Mouse (Mus musculus): ENCODE results near the gene Cdk5rap2.
A peak's percentile ranks its signal among the peaks of the same experiment; 100 is the strongest.

Cdk5rap2 gene

GRCm38 (mm10) chr4:70409994-70410721 lies at the start of gene Cdk5rap2:
Cdk5rap2 (minus strand) TSS chr4:70410443.
- DNase-seq, result peak; percentile 98

- peak; percentile 57 for DNase-seq
These were observed 41.9 kb upstream of the Cdk5rap2 start for GRCm38 (mm10) chr4:70452161-70452560.

GRCm38 (mm10) chr4:70451750-70452149 lies 41.5 kb upstream of the Cdk5rap2 start:
- DNase-seq, result peak; percentile 44

GRCm38 (mm10) chr4:70449668-70450067 lies 39.4 kb upstream of the Cdk5rap2 start:
- DNase-seq, result no peak

GRCm38 (mm10) chr4:70446774-70447173 lies 36.5 kb upstream of the Cdk5rap2 start:
- DNase-seq, result no peak

GRCm38 (mm10) chr4:70420202-70420601 lies 10.0 kb upstream of the Cdk5rap2 start:
- no peak for DNase-seq

GRCm38 (mm10) chr4:70412126-70412525 lies 1.9 kb upstream of the Cdk5rap2 start:
- no peak for DNase-seq

GRCm38 (mm10) chr4:70409456-70409855 lies 787 bp downstream of the Cdk5rap2 start:
- DNase-seq, result no peak

- DNase-seq, result peak; percentile 9
These were observed 8.0 kb downstream of the Cdk5rap2 start for GRCm38 (mm10) chr4:70402109-70402819.

GRCm38 (mm10) chr4:70399476-70399875 lies 10.8 kb downstream of the Cdk5rap2 start:
- DNase-seq, result no peak

GRCm38 (mm10) chr4:70399074-70399473 lies 11.2 kb downstream of the Cdk5rap2 start:
- DNase-seq, result no peak

- DNase-seq, result no peak
These were observed 12.2 kb downstream of the Cdk5rap2 start for GRCm38 (mm10) chr4:70398088-70398487.

GRCm38 (mm10) chr4:70396701-70397100 lies 13.5 kb downstream of the Cdk5rap2 start:
- no peak for DNase-seq

- peak; percentile 21 for DNase-seq
These were observed 15.5 kb downstream of the Cdk5rap2 start for GRCm38 (mm10) chr4:70394736-70395135.

- DNase-seq, result peak; percentile 12
These were observed 18.4 kb downstream of the Cdk5rap2 start for GRCm38 (mm10) chr4:70391760-70392372.

- no peak for DNase-seq
These were observed 19.2 kb downstream of the Cdk5rap2 start for GRCm38 (mm10) chr4:70391073-70391472.

GRCm38 (mm10) chr4:70386206-70386605 lies 24.0 kb downstream of the Cdk5rap2 start:
- no peak for DNase-seq

- no peak for DNase-seq
These were observed 32.9 kb downstream of the Cdk5rap2 start for GRCm38 (mm10) chr4:70377359-70377758.

GRCm38 (mm10) chr4:70365061-70365858 lies 45.0 kb downstream of the Cdk5rap2 start:
- DNase-seq, result no peak

- no peak for DNase-seq
These were observed 48.9 kb downstream of the Cdk5rap2 start for GRCm38 (mm10) chr4:70361366-70361765.

GRCm38 (mm10) chr4:70355659-70356350 lies 54.4 kb downstream of the Cdk5rap2 start:
- DNase-seq, result peak; percentile 58

- no peak for DNase-seq
These were observed 55.8 kb downstream of the Cdk5rap2 start for GRCm38 (mm10) chr4:70354448-70354847.
